24 mouse cellular contexts compared by ENCODE assay signal in the genomic region with DNA sequence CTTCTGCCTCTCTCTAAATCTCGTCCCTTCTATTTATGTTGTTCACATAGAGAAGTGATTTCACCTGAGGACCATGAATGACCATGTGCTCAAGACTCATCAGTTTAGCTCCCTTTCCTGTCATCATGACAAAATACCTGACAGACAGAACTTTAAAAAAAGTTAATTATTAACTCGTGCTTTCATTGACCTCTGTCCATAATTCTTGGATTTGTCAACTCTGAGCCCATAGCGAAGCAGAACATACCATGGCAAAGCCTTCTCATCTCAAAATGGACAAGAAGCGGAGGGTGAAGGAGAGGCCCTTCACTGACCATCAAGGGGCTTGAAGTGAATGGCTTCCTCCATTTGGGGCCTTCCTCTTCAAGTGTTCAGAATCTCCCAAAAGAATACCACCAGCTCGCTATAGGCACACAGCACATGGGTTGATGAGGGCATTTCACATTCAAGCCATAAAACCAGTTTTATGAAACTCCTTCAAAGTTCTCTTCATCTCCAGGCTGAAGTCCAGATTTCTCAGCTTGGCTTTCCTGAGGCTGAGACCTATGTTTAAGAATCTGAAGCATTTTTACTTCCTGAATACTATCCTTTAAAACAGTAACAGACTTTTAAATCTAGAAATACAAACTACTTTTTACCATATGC.
DNase-seq lines count a peak whose midpoint lies in the region; ATAC-seq and TF ChIP-seq lines count a peak whose summit lies in the region.
"Had no signal": no experiment of that assay in that cellular context is flagged by ENCODE, and none has a peak within 500 bp of the region (broad histone marks: within the 10 kb centered on the region; RNA-seq: fewer than 3 reads in every experiment).

No protein-coding gene starts in this region.

- peaks cover 6% of the 10 kb centered on the region for H3K4me1 ChIP-seq in liver, adult 2 months (ENCODE audit: control insufficient read depth, insufficient read depth, low read length)
- H3K4me1 ChIP-seq in liver, embryonic 11.5 days (replicated peaks; ENCODE audit: control insufficient read depth, insufficient read depth, low read length) = no peaks in the 10 kb centered on the region
- H3K4me1 ChIP-seq in liver, postnatal 0 days (ENCODE audit: insufficient read depth) = peaks cover 9% of the 10 kb centered on the region; the same call in 1 of the 2 replicates
- H3K4me1 ChIP-seq in intestine, postnatal 0 days (replicated peaks; ENCODE audit: control insufficient read depth, insufficient read depth, low read length) = no peaks in the 10 kb centered on the region
- H3K4me1 ChIP-seq: embryonic facial prominence, embryonic 10.5 days; embryonic facial prominence, embryonic 12.5 days; forebrain, embryonic 13.5 days had no signal

- no peaks in the 10 kb centered on the region for H3K27me3 ChIP-seq in liver, adult 2 months (ENCODE audit: control insufficient read depth, insufficient read depth, low read length)
- no peaks in the 10 kb centered on the region for H3K27me3 ChIP-seq in liver, embryonic 11.5 days (replicated peaks; ENCODE audit: control insufficient read depth, insufficient read depth, low read length)
- H3K27me3 ChIP-seq in liver, postnatal 0 days (ENCODE audit: insufficient read depth, low read length) = no peaks in the 10 kb centered on the region
- H3K27me3 ChIP-seq in intestine, postnatal 0 days (replicated peaks; ENCODE audit: control insufficient read depth, insufficient read depth, low read length) = no peaks in the 10 kb centered on the region
- H3K27me3 ChIP-seq: CH12.LX; embryonic facial prominence, embryonic 12.5 days; forebrain, embryonic 13.5 days; Patski had no signal

- H3K79me2 ChIP-seq in liver, adult 2 months (ENCODE audit: control insufficient read depth, insufficient read depth, low read length) = no peaks in the 10 kb centered on the region

- H3K4me3 ChIP-seq in liver, adult 2 months (ENCODE audit: insufficient read depth, low read depth, low read length) = no peak overlapping the region
- H3K4me3 ChIP-seq in liver, embryonic 11.5 days (ENCODE audit: low read depth, low read length) = no peak overlapping the region
- no peak overlapping the region for H3K4me3 ChIP-seq in liver, postnatal 0 days (ENCODE audit: low read depth, low read length)
- no peak overlapping the region for H3K4me3 ChIP-seq in intestine, postnatal 0 days (ENCODE audit: low read depth, low read length)
- H3K4me3 ChIP-seq: embryonic facial prominence, embryonic 10.5 days; embryonic facial prominence, embryonic 12.5 days; forebrain, embryonic 13.5 days had no signal

- no peak for TF ChIP-seq POLR2A in liver, adult 2 months (IDR thresholded peaks at IDR 0.05; ENCODE audit: extremely low read depth, insufficient read depth, low read length)

- DNase-seq in liver, adult 2 months (ENCODE audit: extremely low read depth, low read depth, low spot score) = peak; percentile 68
- DNase-seq in liver, embryonic 11.5 days (ENCODE audit: low spot score) = no peak
- DNase-seq in liver, postnatal 0 days = peak; percentile 16
- DNase-seq in liver = no peak
- DNase-seq in yolk sac, embryonic 10.5 days (ENCODE audit: low spot score) = no peak
- DNase-seq in right cerebral cortex, postnatal 4 days = no peak
- DNase-seq: adrenal gland, adult 8-10 months; adrenal gland, postnatal 14 days; adrenal gland, postnatal 36 days; B cell, adult 2 months; cerebellum, adult 11-12 months; cerebellum, adult 2 months; cerebellum, adult 9-10 months; cerebellum, postnatal 10 days; cerebellum, postnatal 25 days had no signal

- H3K36me3 ChIP-seq in liver, adult 2 months (ENCODE audit: control insufficient read depth, insufficient read depth, low read length) = no peaks in the 10 kb centered on the region
- H3K36me3 ChIP-seq in liver, embryonic 11.5 days (ENCODE audit: control insufficient read depth, insufficient read depth, low read length) = no peaks in the 10 kb centered on the region
- H3K36me3 ChIP-seq in liver, postnatal 0 days (replicated peaks; ENCODE audit: insufficient read depth, low read length) = no peaks in the 10 kb centered on the region
- no peaks in the 10 kb centered on the region for H3K36me3 ChIP-seq in intestine, postnatal 0 days (ENCODE audit: control insufficient read depth, insufficient read depth)
- H3K36me3 ChIP-seq: embryonic facial prominence, embryonic 10.5 days; embryonic facial prominence, embryonic 12.5 days; G1E had no signal

- H3K4me2 ChIP-seq in liver, embryonic 11.5 days = no peak overlapping the region
- H3K4me2 ChIP-seq in liver, postnatal 0 days (ENCODE audit: low read depth, low read length) = no peak overlapping the region
- H3K4me2 ChIP-seq in intestine, postnatal 0 days (replicated peaks; ENCODE audit: low read depth) = no peak overlapping the region
- H3K4me2 ChIP-seq: embryonic facial prominence, embryonic 12.5 days; forebrain, embryonic 13.5 days had no signal

- no peak overlapping the region for H3K9ac ChIP-seq in liver, adult 2 months (ENCODE audit: low read depth, low read length)
- no peak overlapping the region for H3K9ac ChIP-seq in liver, embryonic 11.5 days (ENCODE audit: low read depth, low read length)
- H3K9ac ChIP-seq in liver, postnatal 0 days (replicated peaks) = no peak overlapping the region
- no peak overlapping the region for H3K9ac ChIP-seq in intestine, postnatal 0 days (ENCODE audit: low read depth, low read length)
- H3K9ac ChIP-seq: embryonic facial prominence, embryonic 12.5 days; forebrain, embryonic 13.5 days had no signal

- H3K9me3 ChIP-seq in liver, embryonic 11.5 days (ENCODE audit: control insufficient read depth, low read length) = no peaks in the 10 kb centered on the region
- H3K9me3 ChIP-seq in liver, postnatal 0 days (ENCODE audit: low read length) = no peaks in the 10 kb centered on the region
- H3K9me3 ChIP-seq in intestine, postnatal 0 days (ENCODE audit: control insufficient read depth) = no peaks in the 10 kb centered on the region
- H3K9me3 ChIP-seq: embryonic facial prominence, embryonic 10.5 days; embryonic facial prominence, embryonic 12.5 days; forebrain, embryonic 13.5 days; G1E had no signal

- no peak for TF ChIP-seq CTCF in liver, adult 2 months (IDR thresholded peaks at IDR 0.05; ENCODE audit: low read depth, low read length)
- no peak for TF ChIP-seq CTCF in liver, postnatal 0 days (IDR thresholded peaks at IDR 0.05; ENCODE audit: low read depth)
- no peak for TF ChIP-seq CTCF in intestine, postnatal 0 days (IDR thresholded peaks at IDR 0.05; ENCODE audit: low read depth)

- no peak overlapping the region for H3K27ac ChIP-seq in liver, adult 2 months (replicated peaks; ENCODE audit: insufficient read depth, low read depth, low read length)
- H3K27ac ChIP-seq in liver, embryonic 11.5 days (ENCODE audit: low read depth, low read length) = no peak overlapping the region
- peak overlapping the region; percentile 58 for H3K27ac ChIP-seq in liver, postnatal 0 days (ENCODE audit: low read depth)
- H3K27ac ChIP-seq in intestine, postnatal 0 days (ENCODE audit: low read depth, low read length) = no peak overlapping the region
- H3K27ac ChIP-seq: embryonic facial prominence, embryonic 10.5 days; embryonic facial prominence, embryonic 12.5 days; forebrain, embryonic 13.5 days had no signal

- no peak for TF ChIP-seq EP300 in liver, postnatal 0 days (IDR thresholded peaks at IDR 0.05; ENCODE audit: low read depth)

- no peak for ATAC-seq in liver, embryonic 11.5 days (replicated peaks; ENCODE audit: low FRiP score)
- peak; percentile 80 for ATAC-seq in liver, postnatal 0 days
- peak; percentile 45 for ATAC-seq in intestine, postnatal 0 days
- ATAC-seq: activated CD4-positive, CD25-positive, alpha-beta regulatory T cell, adult 4 months; CD4-positive, CD25-positive, alpha-beta regulatory T cell, adult 4 months; forebrain, embryonic 13.5 days; Patski had no signal

- WGBS in liver, adult 2 months = 64% methylated on average over 5 of the region's 5 CpGs
- 80% methylated on average over 5 of the region's 5 CpGs for WGBS in liver, embryonic 11.5 days
- 69% methylated on average over 5 of the region's 5 CpGs for WGBS in liver, postnatal 0 days (ENCODE audit: insufficient replicate concordance)
- 49% methylated on average over 5 of the region's 5 CpGs for WGBS in intestine, postnatal 0 days

Comparison
In these comparisons a context has a peak if more than half of its experiments do, and no peak if none do; other contexts are left out.
1. DNase-seq: peak in liver, adult 2 months (single experiment) and liver, postnatal 0 days (single experiment); none in liver, embryonic 11.5 days (single experiment), liver (single experiment), yolk sac, embryonic 10.5 days (single experiment) and right cerebral cortex, postnatal 4 days (single experiment).